Mouse (Mus musculus): Measurements from ENCODE around the gene Chmp3.
A peak's percentile ranks its signal among the peaks of the same experiment; 100 is the strongest.

Gene Chmp3

GRCm38 (mm10) chr6:71543686-71544499 is at the start of gene Chmp3:
Chmp3 (plus strand) TSS chr6:71543797.
- DNase-seq (ENCODE audit: low spot score in 2 of 2): peak; percentile 91 to 93

GRCm38 (mm10) chr6:71494341-71495020 is 49.1 kb upstream of the Chmp3 start:
- DNase-seq (ENCODE audit: low spot score in 2 of 2): peak; percentile 25 to 46

- no peak for DNase-seq (ENCODE audit: low spot score in 2 of 2)
Measured at GRCm38 (mm10) chr6:71500575-71500974, 43.0 kb upstream of the Chmp3 start.

- no peak for DNase-seq (ENCODE audit: low spot score in 2 of 2)
Measured at GRCm38 (mm10) chr6:71503001-71503400, 40.6 kb upstream of the Chmp3 start.

GRCm38 (mm10) chr6:71503670-71504069 is 39.9 kb upstream of the Chmp3 start:
- DNase-seq (ENCODE audit: low spot score in 2 of 2): no peak

GRCm38 (mm10) chr6:71504091-71504490 is 39.5 kb upstream of the Chmp3 start:
- DNase-seq (ENCODE audit: low spot score in 2 of 2): no peak

- no peak for DNase-seq (ENCODE audit: low spot score in 2 of 2)
Measured at GRCm38 (mm10) chr6:71505671-71506070, 37.9 kb upstream of the Chmp3 start.

GRCm38 (mm10) chr6:71519476-71519875 is 24.1 kb upstream of the Chmp3 start:
- no peak for DNase-seq (ENCODE audit: low spot score in 2 of 2)

GRCm38 (mm10) chr6:71525556-71525955 is 18.0 kb upstream of the Chmp3 start:
- no peak for DNase-seq (ENCODE audit: low spot score in 2 of 2)

GRCm38 (mm10) chr6:71527056-71527455 is 16.5 kb upstream of the Chmp3 start:
- DNase-seq (ENCODE audit: low spot score in 2 of 2): no peak

- no peak for DNase-seq (ENCODE audit: low spot score in 2 of 2)
Measured at GRCm38 (mm10) chr6:71527826-71528225, 15.8 kb upstream of the Chmp3 start.

GRCm38 (mm10) chr6:71530176-71530575 is 13.4 kb upstream of the Chmp3 start:
- DNase-seq (ENCODE audit: low spot score in 2 of 2): no peak

- no peak for DNase-seq (ENCODE audit: low spot score in 2 of 2)
Measured at GRCm38 (mm10) chr6:71537286-71537685, 6.3 kb upstream of the Chmp3 start.

- DNase-seq (ENCODE audit: low spot score in 2 of 2): no peak
Measured at GRCm38 (mm10) chr6:71555507-71555951, 11.9 kb downstream of the Chmp3 start.

- no peak for DNase-seq (ENCODE audit: low spot score in 2 of 2)
Measured at GRCm38 (mm10) chr6:71556826-71557225, 13.2 kb downstream of the Chmp3 start.

- DNase-seq (ENCODE audit: low spot score in 2 of 2): no peak
Measured at GRCm38 (mm10) chr6:71568616-71569015, 25.0 kb downstream of the Chmp3 start.

- no peak for DNase-seq (ENCODE audit: low spot score in 2 of 2)
Measured at GRCm38 (mm10) chr6:71569025-71569424, 25.4 kb downstream of the Chmp3 start.

- no peak for DNase-seq (ENCODE audit: low spot score in 2 of 2)
Measured at GRCm38 (mm10) chr6:71575359-71575758, 31.8 kb downstream of the Chmp3 start.

GRCm38 (mm10) chr6:71579478-71579877 is 35.9 kb downstream of the Chmp3 start:
- no peak for DNase-seq (ENCODE audit: low spot score in 2 of 2)

- no peak for DNase-seq (ENCODE audit: low spot score in 2 of 2)
Measured at GRCm38 (mm10) chr6:71583198-71583597, 39.6 kb downstream of the Chmp3 start.

- no peak for DNase-seq (ENCODE audit: low spot score in 2 of 2)
Measured at GRCm38 (mm10) chr6:71589401-71589800, 45.8 kb downstream of the Chmp3 start.

GRCm38 (mm10) chr6:71590154-71590553 is 46.6 kb downstream of the Chmp3 start:
- no peak for DNase-seq (ENCODE audit: low spot score in 2 of 2)

- no peak for DNase-seq (ENCODE audit: low spot score in 2 of 2)
Measured at GRCm38 (mm10) chr6:71607756-71608155, 64.2 kb downstream of the Chmp3 start.

Measured in frontal cortex, postnatal 14 days (tissue).